Comparison of ENCODE assay signal across 12 mouse cellular contexts in the genomic region with DNA sequence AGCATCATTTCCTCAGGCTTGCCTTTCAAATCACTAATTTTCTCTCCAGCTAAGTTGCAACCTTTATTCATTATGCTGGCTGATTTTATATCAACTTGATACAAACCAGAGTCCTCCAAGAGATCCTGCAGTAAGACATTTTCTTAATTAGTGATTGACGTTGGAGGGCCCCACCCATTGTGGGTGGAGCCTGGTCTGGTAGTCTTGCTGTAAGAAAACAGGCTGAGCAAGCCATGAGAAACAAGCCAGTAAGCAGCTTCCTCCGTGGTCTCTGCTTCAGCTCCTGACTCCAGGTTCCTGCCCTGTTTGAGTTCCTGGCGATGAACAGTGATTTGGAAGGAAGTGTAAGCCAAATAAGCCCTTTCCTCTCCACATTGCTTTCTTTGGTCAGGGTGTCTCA.
"Had no signal": no experiment of that assay in that cellular context is flagged by ENCODE, and none has a peak within 500 bp of the region (broad histone marks: within the 10 kb centered on the region; RNA-seq: fewer than 3 reads in every experiment).

No protein-coding gene starts in this region.

- H3K4me3 ChIP-seq: limb, embryonic 12.5 days; midbrain, embryonic 12.5 days; neural tube, embryonic 15.5 days had no signal

- ATAC-seq: midbrain, embryonic 16.5 days had no signal

- H3K9ac ChIP-seq: limb, embryonic 12.5 days; liver, embryonic 14.5 days; midbrain, embryonic 12.5 days; neural tube, embryonic 15.5 days had no signal

- DNase-seq: kidney, postnatal 10 days; kidney, postnatal 4 days; liver; lung, adult 18-20 months; right cerebral cortex, postnatal 4 days; spleen, adult 18-20 months; thymus, postnatal 36 days had no signal

- H3K36me3 ChIP-seq: limb, embryonic 12.5 days; midbrain, embryonic 12.5 days; neural tube, embryonic 15.5 days had no signal

- H3K27ac ChIP-seq: limb, embryonic 12.5 days; liver, embryonic 14.5 days; midbrain, embryonic 12.5 days; neural tube, embryonic 15.5 days had no signal

- H3K4me2 ChIP-seq: limb, embryonic 12.5 days; midbrain, embryonic 12.5 days; neural tube, embryonic 15.5 days had no signal

- H3K9me3 ChIP-seq: neural tube, embryonic 15.5 days had no signal
